Mouse (Mus musculus): Measurements from ENCODE around the gene Gm20458.

DNA sequence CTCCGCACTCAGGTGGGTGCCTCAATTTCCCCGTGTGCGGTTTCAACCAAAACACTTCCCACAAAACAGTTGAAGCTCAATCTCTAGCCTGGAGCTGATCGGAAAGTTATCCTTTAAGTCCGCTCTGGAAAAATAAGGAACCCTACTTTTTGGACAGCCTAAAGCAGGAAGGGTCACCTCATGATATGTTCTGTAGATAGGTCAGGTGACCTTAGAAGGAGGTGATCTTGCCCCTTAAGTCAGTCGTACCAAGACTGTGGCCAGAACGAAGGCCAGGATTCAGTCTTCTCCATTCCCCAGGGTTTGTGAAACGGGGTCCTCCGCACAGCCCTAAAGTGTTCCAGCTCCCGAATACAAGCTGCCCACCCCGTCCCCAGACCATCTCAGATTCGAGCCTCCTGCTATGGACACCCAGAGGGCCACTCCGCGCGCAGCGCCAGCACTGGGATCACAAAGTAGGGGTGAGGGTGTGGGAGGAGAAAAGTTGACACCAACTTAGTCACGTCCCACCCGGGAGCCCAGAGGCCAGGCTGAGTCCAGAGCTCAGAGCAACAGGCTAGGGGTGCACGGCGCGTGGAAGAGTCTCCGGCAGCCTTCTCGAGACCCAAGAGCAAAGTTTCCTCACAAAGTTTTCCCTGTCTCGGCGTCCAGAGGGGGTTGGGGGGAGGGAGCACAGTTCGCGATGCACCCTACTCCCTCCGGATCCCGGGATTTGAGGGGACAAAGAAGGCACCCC is 18.3 kb upstream of the Gm20458 start:
- TF ChIP-seq CTCF (IDR thresholded peaks at IDR 0.05; ENCODE audit: control insufficient read depth, insufficient read depth, low read length) (no peak), POLR2A (IDR thresholded peaks at IDR 0.05; ENCODE audit: borderline replicate concordance, control insufficient read depth, low read depth, low read length) (no peak)
